Mouse (Mus musculus): ENCODE data around the gene Gm10320. TPM values are rescaled to one million over a fixed set of nuclear protein-coding genes. Genes with fewer than 3 reads are reported as not detected.

The Gm10320 gene
- total and polyA plus RNA-seq, 3 experiments: 0.60 to 0.93 TPM; not detected in 1

GRCm38 (mm10) chr13:98505489-98505857 is 13.7 kb upstream of the Gm10320 start:
- TF ChIP-seq CTCF (IDR thresholded peaks at IDR 0.05; ENCODE audit: low read depth, low read length) (no peak), POLR2AphosphoS5 (IDR thresholded peaks at IDR 0.05; ENCODE audit: insufficient replicate concordance, low read depth, low read length) (no peak), GATA1 (IDR thresholded peaks at IDR 0.05; ENCODE audit: borderline replicate concordance, low read length) (no peak), TAL1 (conservative IDR thresholded peaks at IDR 0.05; ENCODE audit: low read depth, low read length) (no peak), GATA2 (IDR thresholded peaks at IDR 0.05; ENCODE audit: borderline replicate concordance, low read depth, low read length) (no peak)
- ATAC-seq (ENCODE audit: extremely low read depth, insufficient number of reproducible peaks, low FRiP score, poor library complexity, severe bottlenecking): no peak
- Histone ChIP-seq H3K4me3 (ENCODE audit: low read depth, low read length) (no peak overlapping the region), H3K9me3 (replicated peaks) (no peaks in the 10 kb centered on the region), H3K36me3 (replicated peaks) (no peaks in the 10 kb centered on the region), H3K4me1 (ENCODE audit: insufficient read depth, low read depth, low read length) (no peaks in the 10 kb centered on the region), H3K27me3 (ENCODE audit: insufficient read depth, low read length) (peaks cover 31% of the 10 kb centered on the region)
- no peak for DNase-seq (ENCODE audit: low spot score)

GRCm38 (mm10) chr13:98504661-98505488 is 13.1 kb upstream of the Gm10320 start:
- DNase-seq (ENCODE audit: low spot score): no peak
- no peak for ATAC-seq (ENCODE audit: extremely low read depth, insufficient number of reproducible peaks, low FRiP score, poor library complexity, severe bottlenecking)
- H3K36me3 ChIP-seq (replicated peaks): no peaks in the 10 kb centered on the region
- TF ChIP-seq CTCF (IDR thresholded peaks at IDR 0.05; ENCODE audit: low read depth, low read length) (no peak), GATA1 (IDR thresholded peaks at IDR 0.05; ENCODE audit: borderline replicate concordance, low read length) (no peak), TAL1 (conservative IDR thresholded peaks at IDR 0.05; ENCODE audit: low read depth, low read length) (no peak), POLR2AphosphoS5 (IDR thresholded peaks at IDR 0.05; ENCODE audit: insufficient replicate concordance, low read depth, low read length) (no peak), GATA2 (IDR thresholded peaks at IDR 0.05; ENCODE audit: borderline replicate concordance, low read depth, low read length) (no peak)
- no peaks in the 10 kb centered on the region for H3K9me3 ChIP-seq (replicated peaks)
- H3K4me1 ChIP-seq (ENCODE audit: insufficient read depth, low read depth, low read length): no peaks in the 10 kb centered on the region
- H3K4me3 ChIP-seq (ENCODE audit: low read depth, low read length): no peak overlapping the region
- H3K27me3 ChIP-seq (ENCODE audit: insufficient read depth, low read length): peaks cover 31% of the 10 kb centered on the region

GRCm38 (mm10) chr13:98504181-98504660 is 12.4 kb upstream of the Gm10320 start:
- ATAC-seq (ENCODE audit: extremely low read depth, insufficient number of reproducible peaks, low FRiP score, poor library complexity, severe bottlenecking) (no peak), DNase-seq (ENCODE audit: low spot score) (no peak)
- Histone ChIP-seq H3K27me3 (ENCODE audit: insufficient read depth, low read length) (peaks cover 31% of the 10 kb centered on the region), H3K36me3 (replicated peaks) (no peaks in the 10 kb centered on the region), H3K9me3 (replicated peaks) (no peaks in the 10 kb centered on the region), H3K4me3 (ENCODE audit: low read depth, low read length) (no peak overlapping the region), H3K4me1 (ENCODE audit: insufficient read depth, low read depth, low read length) (no peaks in the 10 kb centered on the region)
- TF ChIP-seq GATA1 (IDR thresholded peaks at IDR 0.05; ENCODE audit: borderline replicate concordance, low read length) (no peak), CTCF (IDR thresholded peaks at IDR 0.05; ENCODE audit: low read depth, low read length) (no peak), GATA2 (IDR thresholded peaks at IDR 0.05; ENCODE audit: borderline replicate concordance, low read depth, low read length) (no peak), POLR2AphosphoS5 (IDR thresholded peaks at IDR 0.05; ENCODE audit: insufficient replicate concordance, low read depth, low read length) (no peak), TAL1 (conservative IDR thresholded peaks at IDR 0.05; ENCODE audit: low read depth, low read length) (no peak)

GRCm38 (mm10) chr13:98503601-98504000 is 11.8 kb upstream of the Gm10320 start:
- no peaks in the 10 kb centered on the region for H3K4me1 ChIP-seq (ENCODE audit: insufficient read depth, low read depth, low read length)
- peaks cover 31% of the 10 kb centered on the region for H3K27me3 ChIP-seq (ENCODE audit: insufficient read depth, low read length)
- H3K4me3 ChIP-seq (ENCODE audit: low read depth, low read length): no peak overlapping the region
- no peaks in the 10 kb centered on the region for H3K36me3 ChIP-seq (replicated peaks)
- ATAC-seq (ENCODE audit: extremely low read depth, insufficient number of reproducible peaks, low FRiP score, poor library complexity, severe bottlenecking) (no peak), DNase-seq (ENCODE audit: low spot score) (no peak)
- no peaks in the 10 kb centered on the region for H3K9me3 ChIP-seq (replicated peaks)
- TF ChIP-seq CTCF (IDR thresholded peaks at IDR 0.05; ENCODE audit: low read depth, low read length) (no peak), GATA1 (IDR thresholded peaks at IDR 0.05; ENCODE audit: borderline replicate concordance, low read length) (no peak), GATA2 (IDR thresholded peaks at IDR 0.05; ENCODE audit: borderline replicate concordance, low read depth, low read length) (no peak), TAL1 (conservative IDR thresholded peaks at IDR 0.05; ENCODE audit: low read depth, low read length) (no peak), POLR2AphosphoS5 (IDR thresholded peaks at IDR 0.05; ENCODE audit: insufficient replicate concordance, low read depth, low read length) (no peak)

- Histone ChIP-seq H3K27me3 (ENCODE audit: insufficient read depth, low read length) (peaks cover 31% of the 10 kb centered on the region), H3K36me3 (replicated peaks) (no peaks in the 10 kb centered on the region), H3K4me3 (ENCODE audit: low read depth, low read length) (no peak overlapping the region), H3K4me1 (ENCODE audit: insufficient read depth, low read depth, low read length) (no peaks in the 10 kb centered on the region), H3K9me3 (replicated peaks) (no peaks in the 10 kb centered on the region)
- DNase-seq (ENCODE audit: low spot score) (no peak), ATAC-seq (ENCODE audit: extremely low read depth, insufficient number of reproducible peaks, low FRiP score, poor library complexity, severe bottlenecking) (no peak)
- TF ChIP-seq GATA1 (IDR thresholded peaks at IDR 0.05; ENCODE audit: borderline replicate concordance, low read length) (no peak), GATA2 (IDR thresholded peaks at IDR 0.05; ENCODE audit: borderline replicate concordance, low read depth, low read length) (no peak)
Measured at GRCm38 (mm10) chr13:98502813-98503341, 11.1 kb upstream of the Gm10320 start.

GRCm38 (mm10) chr13:98502236-98502812 is 10.5 kb upstream of the Gm10320 start:
- H3K36me3 ChIP-seq (replicated peaks): no peaks in the 10 kb centered on the region
- no peak overlapping the region for H3K4me3 ChIP-seq (ENCODE audit: low read depth, low read length)
- TF ChIP-seq GATA2 (IDR thresholded peaks at IDR 0.05; ENCODE audit: borderline replicate concordance, low read depth, low read length): no peak
- no peak for TF ChIP-seq GATA1 (IDR thresholded peaks at IDR 0.05; ENCODE audit: borderline replicate concordance, low read length)
- no peak for TF ChIP-seq POLR2AphosphoS5 (IDR thresholded peaks at IDR 0.05; ENCODE audit: insufficient replicate concordance, low read depth, low read length)
- no peak for TF ChIP-seq TAL1 (conservative IDR thresholded peaks at IDR 0.05; ENCODE audit: low read depth, low read length)
- H3K9me3 ChIP-seq (replicated peaks): no peaks in the 10 kb centered on the region
- DNase-seq (ENCODE audit: low spot score): no peak
- no peaks in the 10 kb centered on the region for H3K4me1 ChIP-seq (ENCODE audit: insufficient read depth, low read depth, low read length)
- no peak for ATAC-seq (ENCODE audit: extremely low read depth, insufficient number of reproducible peaks, low FRiP score, poor library complexity, severe bottlenecking)
- peaks cover 28% of the 10 kb centered on the region for H3K27me3 ChIP-seq (ENCODE audit: insufficient read depth, low read length)
